Mouse (Mus musculus) thymus, postnatal 25 days (tissue): ENCODE measurements at regions not wholly inside any gene's neighbourhood (a gene's known extent, or its start where the extent isn't known, plus 50 kb on each side); places are given as distances from the start of the nearest gene placed in this dataset.
"Not testable (repeated sequence)": the region's sequence is repeated elsewhere in the genome, so short reads cannot be mapped to it uniquely, and the experiment has no call there.

Experiments used
- DNase-seq: peaks from one replicate; pipeline ENCODE4 v3.0.0; 2022

DNA sequence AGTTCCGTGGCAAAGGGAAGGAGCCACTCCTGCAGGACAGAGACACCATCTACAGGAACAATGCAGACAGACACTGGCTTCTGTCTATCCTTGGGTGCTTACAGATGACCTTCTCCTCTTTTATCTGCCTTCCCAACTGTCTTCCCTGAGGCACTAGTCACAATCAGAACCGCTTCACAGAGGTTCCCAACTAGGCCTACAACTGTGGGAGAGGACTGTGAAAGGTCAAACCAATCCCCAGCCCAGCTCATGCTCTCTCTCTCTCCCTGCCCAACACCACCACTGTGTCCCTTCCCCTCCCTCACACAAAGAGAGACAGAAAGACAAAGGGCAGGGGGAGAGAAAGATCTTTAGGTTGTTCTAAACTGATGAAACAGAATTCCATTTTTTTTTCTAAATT lies 61.3 kb downstream of the Tmem17 start:
- no peak for DNase-seq

GRCm38 (mm10) chr11:22573802-22574201 lies 61.9 kb downstream of the Tmem17 start:
- no peak for DNase-seq

- no peak for DNase-seq
Observed at GRCm38 (mm10) chr11:22574506-22574905, 62.6 kb downstream of the Tmem17 start.

DNA sequence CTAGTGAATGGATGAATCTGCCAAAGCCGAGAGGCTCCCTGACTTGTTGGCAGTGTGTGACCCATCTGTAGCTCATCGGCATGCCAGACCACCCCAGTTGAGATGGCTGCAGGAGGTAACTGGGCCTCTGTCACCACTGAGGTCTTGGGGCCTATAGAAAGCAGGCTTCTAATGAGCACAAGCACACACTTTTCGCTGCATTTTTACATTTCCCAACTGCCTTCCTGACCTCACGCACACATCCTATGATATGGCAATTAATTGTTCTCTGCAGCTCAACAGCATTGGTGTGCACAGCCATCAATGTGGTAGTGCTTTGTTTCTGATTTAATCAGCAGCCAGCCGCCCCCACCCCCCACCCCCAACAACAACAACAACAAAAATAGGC lies 72.2 kb downstream of the Tmem17 start:
- no peak for DNase-seq

- no peak for DNase-seq
Observed at GRCm38 (mm10) chr11:22584488-22585158, 72.7 kb downstream of the Tmem17 start.

GRCm38 (mm10) chr11:22587691-22588241 lies 75.9 kb downstream of the Tmem17 start:
- no peak for DNase-seq

DNA sequence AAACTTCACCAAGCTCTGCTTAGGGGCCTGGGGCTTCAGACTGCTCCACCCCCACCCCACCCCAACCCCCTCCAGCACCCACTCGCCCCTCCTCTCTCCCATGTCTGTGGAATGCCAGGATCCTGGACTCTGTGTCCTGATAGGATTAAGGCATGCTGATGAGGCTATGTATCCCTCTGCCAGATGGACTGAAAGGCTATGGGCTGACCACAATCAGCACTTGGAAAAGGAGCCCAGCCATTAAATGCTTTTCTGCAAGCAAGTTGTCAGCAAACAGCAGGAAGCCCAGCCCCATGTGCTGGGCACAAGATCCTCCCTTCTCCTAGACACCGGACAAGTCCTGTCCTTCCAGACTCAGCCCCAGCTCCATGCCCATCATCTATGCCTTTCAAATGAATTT lies 76.7 kb downstream of the Tmem17 start:
- no peak for DNase-seq

- DNase-seq: no peak
Observed at GRCm38 (mm10) chr11:22589901-22590300, 78.0 kb downstream of the Tmem17 start.

DNA sequence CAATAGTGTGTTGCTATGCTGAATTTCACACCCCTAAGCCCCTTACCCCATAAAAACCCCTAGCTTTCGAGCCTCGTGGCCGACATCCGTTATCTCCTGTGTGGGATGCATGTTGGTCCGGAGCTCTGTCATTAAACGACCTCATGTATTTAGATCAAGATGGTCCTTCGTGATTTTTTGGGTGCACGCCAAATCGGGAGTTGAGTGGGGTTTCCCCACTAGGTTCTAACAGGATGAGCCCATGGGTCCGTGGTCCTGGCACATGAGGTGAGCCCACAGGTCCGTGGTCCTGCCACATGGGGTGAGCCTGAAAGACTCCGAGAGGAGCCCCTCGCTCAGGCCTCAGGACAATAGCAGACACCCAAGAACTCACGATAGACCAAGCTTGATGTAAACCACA lies 79.2 kb downstream of the Tmem17 start:
- DNase-seq: not testable (repeated sequence)

DNA sequence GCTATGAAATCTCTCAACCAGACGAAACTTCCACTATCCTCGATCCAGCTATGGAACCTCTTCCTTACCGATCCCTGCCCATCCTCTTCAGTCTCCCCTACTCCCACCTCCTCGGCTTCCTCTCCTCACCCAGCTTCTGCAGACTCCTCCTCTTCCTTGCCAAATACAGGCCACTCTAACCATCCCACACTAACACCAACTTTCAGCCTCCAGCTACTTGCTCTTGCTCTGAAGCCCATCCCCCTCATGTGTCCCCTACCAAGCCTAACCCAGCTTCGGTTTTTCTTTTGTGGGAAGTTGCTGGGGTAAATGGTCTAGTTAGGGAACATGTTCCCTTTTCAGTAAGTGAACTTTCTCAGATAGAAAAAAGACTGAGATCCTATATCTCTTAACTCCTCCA lies 80.8 kb downstream of the Tmem17 start:
- DNase-seq: no peak

GRCm38 (mm10) chr11:22596076-22596804 lies 84.4 kb downstream of the Tmem17 start:
- no peak for DNase-seq

- DNase-seq: no peak
Observed at GRCm38 (mm10) chr11:22596805-22597149, 84.9 kb downstream of the Tmem17 start.

GRCm38 (mm10) chr11:22600370-22600769 lies 88.5 kb downstream of the Tmem17 start:
- no peak for DNase-seq

GRCm38 (mm10) chr11:22601977-22602376 lies 90.1 kb downstream of the Tmem17 start:
- DNase-seq: no peak

GRCm38 (mm10) chr11:22602610-22603009 lies 90.7 kb downstream of the Tmem17 start:
- no peak for DNase-seq

DNA sequence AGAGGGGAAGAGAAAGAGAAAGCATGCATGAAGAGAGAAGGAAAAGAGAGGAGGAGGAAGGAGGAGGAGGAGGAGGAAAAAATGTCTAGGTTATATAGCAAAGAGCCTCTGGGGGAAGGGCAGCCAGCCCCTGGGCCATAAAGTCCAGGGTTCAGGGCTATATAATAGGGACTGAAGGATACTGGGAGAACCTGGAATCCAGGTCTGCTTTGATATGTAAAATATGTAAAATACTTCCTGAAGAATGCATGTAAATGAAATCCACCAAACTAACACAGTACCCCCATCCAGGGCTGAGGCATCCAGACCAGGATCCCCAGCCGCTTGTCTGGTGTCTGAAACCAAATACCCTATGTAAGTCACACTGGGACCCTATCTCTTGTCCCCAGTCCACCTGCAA lies 91.5 kb downstream of the Tmem17 start:
- DNase-seq: no peak

DNA sequence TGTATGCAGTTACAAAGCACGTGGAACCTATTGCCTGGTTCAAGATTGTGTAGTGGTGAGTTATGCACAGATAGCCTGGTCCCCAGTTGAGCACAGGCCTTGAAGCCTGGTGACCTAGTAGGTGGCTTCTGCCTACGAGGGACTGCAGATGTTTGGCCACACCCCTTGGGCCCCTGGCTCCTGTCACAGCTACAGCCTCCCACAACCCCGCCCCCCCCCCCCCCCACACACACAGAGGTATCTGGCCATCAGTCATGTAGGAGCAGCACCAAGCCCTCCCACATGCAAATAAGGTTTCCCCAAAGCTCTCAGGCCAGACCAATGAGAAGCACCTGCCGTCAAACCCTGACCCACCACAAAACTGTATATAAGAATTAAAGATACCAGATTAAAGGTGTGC lies 94.5 kb downstream of the Tmem17 start:
- DNase-seq: no peak

- no peak for DNase-seq
Observed at GRCm38 (mm10) chr11:22607645-22608044, 95.8 kb downstream of the Tmem17 start.

DNA sequence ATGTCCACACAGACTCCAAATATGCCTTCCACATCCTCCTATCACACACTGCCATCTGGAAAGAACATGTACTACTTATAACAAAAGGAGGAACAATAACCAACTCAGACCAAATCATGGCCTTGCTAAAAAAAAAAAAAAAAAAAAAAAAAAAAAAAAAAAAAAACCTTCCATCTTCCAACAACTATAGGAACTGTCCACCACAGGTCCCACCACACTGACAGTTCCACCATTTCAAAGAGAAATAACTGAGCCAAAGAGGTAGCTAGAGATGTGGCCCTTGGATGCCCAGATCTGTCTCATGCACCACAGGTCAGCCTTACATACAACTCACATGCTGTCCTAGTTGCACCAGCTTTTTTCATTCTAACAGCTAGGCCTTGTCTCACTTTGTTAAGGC lies 97.1 kb downstream of the Tmem17 start:
- DNase-seq: no peak

DNA sequence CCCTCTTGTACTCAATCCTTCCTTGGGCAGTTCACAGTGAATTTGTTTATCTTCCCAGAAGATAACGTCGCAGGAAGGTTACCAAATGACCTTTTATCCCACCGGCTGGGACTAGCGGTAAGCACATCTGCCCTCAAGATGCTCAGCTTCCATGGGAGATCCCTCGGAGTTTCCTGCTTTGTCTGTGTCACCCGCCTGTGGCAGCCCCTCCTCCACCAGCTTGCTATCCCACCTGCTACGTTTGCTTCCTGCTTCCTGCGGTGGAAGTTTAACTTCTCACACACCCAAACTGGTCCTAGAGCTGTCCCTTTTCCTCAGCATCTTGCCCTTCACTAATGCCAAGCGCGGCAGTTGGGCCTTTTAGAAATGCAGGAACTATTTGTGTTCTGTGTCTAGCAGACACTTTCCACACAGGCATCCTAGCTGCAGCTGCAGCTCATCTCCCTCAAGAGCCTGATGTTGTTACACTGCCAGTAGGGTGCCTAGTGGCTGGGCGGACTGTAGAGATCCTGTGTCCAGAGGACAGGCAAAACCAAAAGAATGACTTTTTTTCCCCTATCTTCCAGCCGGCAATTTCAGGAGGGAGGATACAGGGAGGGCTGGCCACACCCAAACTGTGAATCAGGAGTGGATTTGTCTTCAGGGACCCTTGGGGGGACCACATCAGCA lies 98.7 kb downstream of the Tmem17 start:
- DNase-seq: no peak

DNA sequence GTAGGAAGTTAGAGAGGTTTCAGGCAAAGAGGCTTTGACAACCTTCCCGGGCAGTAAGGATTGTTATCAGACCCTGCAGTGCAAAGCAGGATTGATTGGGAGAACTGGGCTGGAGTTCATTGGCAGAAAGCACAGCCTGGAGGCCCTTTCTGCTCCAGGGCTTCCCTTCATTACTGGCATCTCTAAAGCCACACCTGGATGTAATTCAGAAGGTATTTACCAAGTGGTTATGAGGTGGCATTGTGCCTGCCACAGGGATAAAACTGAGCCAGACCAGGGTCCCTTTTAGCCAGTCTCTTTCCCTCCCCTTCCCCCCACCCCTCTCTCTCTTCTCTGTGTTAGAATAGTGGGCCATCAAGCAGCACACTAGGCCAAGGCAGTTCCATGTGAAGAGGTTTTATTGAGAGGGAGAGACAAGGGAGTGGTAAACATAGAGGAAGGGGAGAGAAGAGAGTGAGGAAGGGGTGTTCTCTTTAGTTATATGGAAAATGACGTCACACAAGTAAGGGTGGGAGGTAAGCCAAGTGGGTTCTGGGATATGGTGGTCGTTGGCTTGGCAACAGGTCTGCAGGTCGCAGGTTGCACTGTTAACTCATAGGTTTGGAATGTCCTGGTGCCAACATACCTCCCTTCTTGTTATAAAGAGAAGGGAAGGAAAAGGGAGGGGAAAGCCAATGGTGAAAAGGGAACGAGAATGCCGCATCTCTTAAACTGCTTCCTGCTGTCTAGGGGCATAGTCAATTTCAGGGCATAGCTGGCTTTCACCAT lies 99.4 kb downstream of the Tmem17 start:
- no peak for DNase-seq

DNA sequence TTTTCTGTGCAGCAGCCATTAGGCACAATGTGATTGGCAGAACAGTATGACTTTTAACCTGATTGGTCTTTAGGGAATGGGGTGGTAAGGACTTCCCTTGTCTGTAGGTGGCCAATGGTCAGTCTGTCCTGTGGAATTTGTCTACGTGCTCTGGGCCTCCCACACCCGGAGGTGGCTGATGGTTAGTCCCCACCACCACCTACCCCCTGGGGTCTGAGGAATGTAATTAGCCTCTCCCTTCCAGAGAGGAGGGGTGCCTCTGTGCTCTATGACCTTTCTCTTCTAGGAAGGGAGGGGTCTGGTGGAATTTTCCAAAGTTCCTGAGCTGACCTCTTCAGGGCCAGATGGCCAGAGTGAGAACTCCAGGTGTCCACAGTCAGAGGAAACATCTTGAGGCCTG lies 101.6 kb downstream of the Tmem17 start:
- no peak for DNase-seq

- peak; percentile 87 for DNase-seq
Observed at GRCm38 (mm10) chr11:22617204-22617874, 105.5 kb downstream of the Tmem17 start.
